Mouse (Mus musculus) heart, adult 2 months (tissue): ENCODE results near the gene Luzp2.

Experiments used
- CTCF ChIP-seq: fragments of 200-600 bp; IDR thresholded peaks from 2 replicates; pipeline ENCODE4 v1.8.1; 2022; ENCODE audit warnings: antibody characterized with exemption, mild to moderate bottlenecking, moderate library complexity
- POLR2A ChIP-seq: fragments of 200-500 bp; IDR thresholded peaks from 2 replicates; pipeline ENCODE4 v1.6.1; 2011; ENCODE audit warnings: mild to moderate bottlenecking, low read depth, low read length, control low read depth; ENCODE audit not compliant: insufficient read depth

DNA sequence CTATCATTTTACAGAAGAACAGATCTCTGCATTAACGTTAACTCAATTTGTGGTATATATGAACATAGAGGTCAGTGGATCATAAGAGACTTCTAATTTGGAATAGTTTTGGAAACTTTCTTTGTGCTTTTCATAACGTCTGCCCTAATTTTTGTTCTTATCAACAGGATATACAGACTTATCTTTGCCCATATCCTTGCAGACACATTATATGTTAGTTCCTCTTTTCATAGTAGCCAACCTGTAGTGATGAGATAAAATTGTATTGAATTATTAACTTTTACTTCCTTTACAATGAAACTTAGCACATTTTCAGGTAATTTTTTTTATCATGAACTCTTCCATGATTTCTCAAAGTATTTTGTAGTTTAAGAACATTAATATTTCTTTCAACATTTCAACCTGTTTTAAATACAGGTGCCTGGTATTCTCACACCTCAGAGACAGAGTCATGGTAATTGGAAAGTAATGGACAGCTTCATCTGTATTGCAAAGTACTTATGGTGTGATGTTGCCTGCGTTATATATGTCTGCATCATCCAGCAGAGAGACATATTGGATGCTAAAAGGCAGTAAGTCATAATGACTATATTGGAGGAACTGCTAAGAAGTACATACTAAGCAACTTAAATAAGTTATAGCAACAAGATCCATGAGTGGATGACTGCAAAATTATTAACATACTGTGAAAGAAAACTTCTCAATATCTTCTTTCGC, 43.8 kb downstream of the Luzp2 start:
- TF ChIP-seq POLR2A = no peak
- no peak for TF ChIP-seq CTCF
